Mouse (Mus musculus) stomach, embryonic 14.5 days (tissue): ENCODE data around the gene Ofd1. TPM values are rescaled to one million over a fixed set of nuclear protein-coding genes. Genes with fewer than 3 reads are reported as not detected.

ENCODE experiments used
- ATAC-seq: fragments of 200-750 bp; cut with Nextera tagmentation; 2 replicates; pipeline ENCODE4 v1.8.0; 2017; ENCODE audit warnings: low read depth, moderate TSS enrichment; ENCODE audit not compliant: insufficient number of reproducible peaks, insufficient read depth, low FRiP score
- H3K27ac ChIP-seq: fragments of 300-500 bp; sonication (generic); 2 replicates; pipeline ENCODE4 v1.5.1; 2014; ENCODE audit warnings: mild to moderate bottlenecking, low read length, moderate library complexity, mixed read lengths
- H3K27me3 ChIP-seq: fragments of 300-500 bp; sonication (generic); 2 replicates; pipeline ENCODE4 v1.6.1; 2014; ENCODE audit warnings: low read length, control low read depth, mixed read lengths; ENCODE audit not compliant: control insufficient read depth, insufficient read depth
- H3K36me3 ChIP-seq: fragments of 300-500 bp; sonication (generic); 2 replicates; pipeline ENCODE4 v1.6.1; 2014; ENCODE audit warnings: mild to moderate bottlenecking, control low read depth, low read length, moderate library complexity, mixed read lengths; ENCODE audit not compliant: control insufficient read depth, insufficient read depth
- H3K4me1 ChIP-seq: fragments of 300-500 bp; sonication (generic); 2 replicates; pipeline ENCODE4 v1.6.1; 2014; ENCODE audit warnings: low read length, control low read depth, mixed read lengths; ENCODE audit not compliant: control insufficient read depth, insufficient read depth
- H3K4me2 ChIP-seq: fragments of 300-500 bp; sonication (generic); replicated peaks from 2 replicates; pipeline ENCODE4 v1.6.1; 2014; ENCODE audit warnings: low read depth, low read length, control low read depth
- H3K4me3 ChIP-seq: fragments of 300-500 bp; sonication (generic); 2 replicates; pipeline ENCODE4 v1.5.1; 2014; ENCODE audit warnings: low read depth, low read length, control low read depth
- H3K9ac ChIP-seq: fragments of 300-500 bp; sonication (generic); replicated peaks from 2 replicates; pipeline ENCODE4 v1.6.1; 2014; ENCODE audit warnings: low read depth, mild to moderate bottlenecking, control low read depth, low read length, moderate library complexity, mixed read lengths
- H3K9me3 ChIP-seq: fragments of 300-500 bp; sonication (generic); 2 replicates; pipeline ENCODE4 v1.6.1; 2016; ENCODE audit warnings: low read depth, low read length, control low read depth; ENCODE audit not compliant: control insufficient read depth
- WGBS: fragments of 180-500 bp; shearing (Covaris S2); extraction: QIAGEN DNeasy Blood & Tissue Kit; methylation state at CpG from one replicate; pipeline ENCODE4 v1.1.7; 2014; 5-methylcytosine and 5-hydroxymethylcytosine counted together
- polyA plus RNA-seq: library from polyadenylated mRNA; unstranded; fragments of >200 nt; fragmentation: Nextera tagmentation; extraction: Ambion mirVana; gene quantifications from 2 replicates; pipeline ENCODE4 v1.2.1, GENCODE M21; 2014

Ofd1 gene
- polyA plus RNA-seq, 1 experiment from 2014 or later, result 9.2 TPM

DNA sequence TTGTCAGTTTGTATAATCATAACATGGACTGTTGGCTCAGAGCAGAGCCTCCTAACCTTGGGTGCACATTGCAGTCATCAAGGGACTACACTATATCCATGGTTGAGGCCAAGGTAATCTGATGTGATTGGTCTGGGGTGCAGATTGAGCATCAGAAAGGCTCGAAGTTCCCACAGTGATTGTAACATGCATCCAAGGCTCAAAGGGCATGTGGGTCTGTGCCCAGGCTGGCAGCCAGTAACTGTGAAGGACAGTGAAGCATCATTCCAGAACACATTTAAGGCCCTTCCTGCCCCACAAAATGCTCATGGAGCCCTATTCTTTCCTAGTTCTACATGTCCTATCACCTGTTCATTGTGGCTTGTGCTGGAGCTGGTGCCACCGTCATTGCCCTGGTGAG, 56.9 kb downstream of the Ofd1 start:
- Histone ChIP-seq H3K27me3 (no peaks in the 10 kb centered on the region), H3K9ac (no peak overlapping the region), H3K36me3 (no peaks in the 10 kb centered on the region), H3K4me3 (no peak overlapping the region), H3K4me1 (no peaks in the 10 kb centered on the region), H3K27ac (no peak overlapping the region), H3K4me2 (no peak overlapping the region), H3K9me3 (no peaks in the 10 kb centered on the region)
- 91% methylated on average over 2 of the region's 2 CpGs for WGBS
- ATAC-seq, result no peak

DNA sequence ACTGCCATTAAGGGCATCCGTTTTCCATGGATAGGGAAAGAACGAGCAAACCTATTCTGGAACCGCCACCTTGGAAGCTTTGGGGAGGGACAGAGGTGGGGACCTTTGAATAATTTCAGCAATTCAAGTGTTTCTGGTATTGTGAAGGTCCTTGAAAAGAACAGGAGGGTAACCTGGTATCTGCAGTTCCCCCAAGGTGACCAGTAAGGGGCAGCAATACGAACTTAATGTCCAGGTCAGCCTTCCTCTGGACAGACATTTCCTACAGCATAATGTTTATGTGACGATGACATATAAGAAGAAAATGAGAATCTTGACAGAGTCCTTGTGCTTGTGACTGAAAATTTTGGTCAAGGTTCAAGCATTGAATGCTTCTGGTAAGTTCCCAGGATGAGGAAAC, 61.9 kb downstream of the Ofd1 start:
- WGBS, result 76% methylated on average over 5 of the region's 5 CpGs
- no peaks in the 10 kb centered on the region for H3K9me3 ChIP-seq
- H3K27ac ChIP-seq, result no peak overlapping the region
- no peak overlapping the region for H3K9ac ChIP-seq
- ATAC-seq, result no peak
- H3K4me3 ChIP-seq, result no peak overlapping the region
- no peaks in the 10 kb centered on the region for H3K4me1 ChIP-seq
- no peaks in the 10 kb centered on the region for H3K36me3 ChIP-seq
- no peak overlapping the region for H3K4me2 ChIP-seq
- H3K27me3 ChIP-seq, result no peaks in the 10 kb centered on the region

DNA sequence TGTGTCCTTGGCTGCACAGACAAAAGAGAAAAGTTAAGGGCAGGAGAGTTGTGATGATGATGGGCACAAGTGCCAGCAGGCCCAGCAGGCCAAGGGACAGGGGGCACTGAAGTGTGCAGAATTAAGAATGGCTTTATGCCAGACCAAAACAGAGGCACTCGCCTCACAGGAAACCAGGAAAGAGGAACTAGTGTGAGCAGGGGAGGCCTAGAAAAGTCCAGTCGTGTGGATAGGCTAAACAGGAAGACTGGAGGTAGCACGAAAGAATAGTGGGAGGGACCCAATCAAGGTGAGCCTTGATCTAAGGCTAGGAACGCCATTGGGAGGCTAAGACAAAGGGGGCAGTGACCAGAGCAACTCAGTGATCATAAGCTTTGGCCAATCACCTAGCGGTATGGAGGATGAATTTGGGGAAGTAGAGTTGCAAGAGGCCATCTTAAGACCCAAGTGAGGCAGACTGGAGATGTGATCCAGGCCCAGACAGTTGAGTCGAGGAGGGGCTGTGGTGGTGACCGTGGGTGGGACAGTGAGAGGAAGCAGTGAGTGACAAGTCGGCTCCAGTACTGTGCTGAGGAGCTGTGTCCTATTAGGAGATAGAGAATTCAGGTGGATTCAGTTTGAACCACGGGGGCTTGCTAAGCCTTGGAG, 63.7 kb downstream of the Ofd1 start:
- ATAC-seq, result no peak

DNA sequence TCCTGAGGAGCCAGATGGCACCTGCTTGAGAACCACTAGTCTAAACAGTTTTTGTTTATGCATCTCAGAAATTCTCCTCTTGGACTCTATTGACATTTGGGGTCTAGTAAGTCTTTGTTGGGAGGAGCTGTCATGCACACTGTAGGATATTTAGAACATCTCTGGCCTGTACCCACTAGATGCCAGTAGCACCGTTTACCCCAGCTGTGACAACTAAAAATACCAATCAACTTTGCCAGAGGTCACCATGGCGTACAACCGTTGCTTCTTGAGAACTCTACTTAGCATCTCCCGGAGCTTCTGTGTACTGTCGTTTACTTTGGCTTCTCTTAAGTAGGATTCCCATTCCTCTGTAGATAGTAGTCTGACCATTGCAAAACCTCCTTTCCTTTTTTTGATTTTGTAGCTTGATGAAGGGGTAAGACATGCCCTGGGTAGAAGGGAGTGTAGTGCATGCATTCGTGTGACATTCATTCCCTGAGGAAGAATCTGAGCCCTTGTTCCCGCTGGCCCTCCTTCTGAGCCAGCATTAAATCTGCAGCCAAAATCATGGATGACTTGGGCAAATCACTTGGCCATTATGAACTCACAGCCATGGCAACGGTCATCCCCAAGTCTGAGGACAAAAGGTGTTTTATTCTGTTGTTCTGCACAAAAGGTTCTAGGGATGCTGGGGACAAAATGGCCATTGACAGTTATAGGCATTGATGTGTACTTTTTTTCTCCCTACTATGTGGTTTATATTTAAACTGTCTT, 74.9 kb downstream of the Ofd1 start:
- no peaks in the 10 kb centered on the region for H3K4me1 ChIP-seq
- H3K4me3 ChIP-seq, result no peak overlapping the region
- no peak overlapping the region for H3K4me2 ChIP-seq
- H3K36me3 ChIP-seq, result no peaks in the 10 kb centered on the region
- WGBS, result 78% methylated on average over 8 of the region's 8 CpGs
- no peaks in the 10 kb centered on the region for H3K27me3 ChIP-seq
- ATAC-seq, result no peak
- no peak overlapping the region for H3K9ac ChIP-seq
- no peaks in the 10 kb centered on the region for H3K9me3 ChIP-seq
- H3K27ac ChIP-seq, result no peak overlapping the region

More for the DNA sequence above, 63.7 kb downstream of the Ofd1 start:
- Histone ChIP-seq H3K27ac (no peak overlapping the region), H3K4me2 (no peak overlapping the region), H3K27me3 (no peaks in the 10 kb centered on the region), H3K4me1 (no peaks in the 10 kb centered on the region), H3K36me3 (no peaks in the 10 kb centered on the region), H3K4me3 (no peak overlapping the region), H3K9me3 (no peaks in the 10 kb centered on the region), H3K9ac (no peak overlapping the region)
- WGBS, result 74% methylated on average over 9 of the region's 9 CpGs

DNA sequence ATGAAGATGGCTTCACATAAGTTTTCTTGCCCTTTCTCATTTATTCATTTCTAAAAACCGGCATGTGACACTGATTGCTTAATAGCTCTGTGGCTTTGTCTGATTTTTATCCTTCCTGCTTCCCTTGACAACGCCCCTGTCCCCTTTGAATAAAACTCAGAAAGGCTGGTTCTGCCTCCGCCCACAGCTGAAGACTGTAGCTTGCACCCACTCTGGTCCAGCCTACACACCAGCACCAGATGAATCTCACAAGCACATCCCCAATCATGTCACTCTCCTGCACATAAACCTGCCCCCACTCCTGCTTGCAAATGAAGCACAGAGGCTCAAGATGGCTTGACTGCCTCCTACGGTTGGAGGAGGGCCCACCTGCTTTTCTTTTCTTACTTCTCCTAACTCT, 80.0 kb downstream of the Ofd1 start:
- Histone ChIP-seq H3K4me1 (no peaks in the 10 kb centered on the region), H3K4me3 (no peak overlapping the region), H3K9ac (no peak overlapping the region), H3K9me3 (no peaks in the 10 kb centered on the region), H3K36me3 (no peaks in the 10 kb centered on the region), H3K4me2 (no peak overlapping the region), H3K27ac (no peak overlapping the region), H3K27me3 (no peaks in the 10 kb centered on the region)
- WGBS, result 81% methylated on average over 4 of the region's 4 CpGs
- ATAC-seq, result no peak

DNA sequence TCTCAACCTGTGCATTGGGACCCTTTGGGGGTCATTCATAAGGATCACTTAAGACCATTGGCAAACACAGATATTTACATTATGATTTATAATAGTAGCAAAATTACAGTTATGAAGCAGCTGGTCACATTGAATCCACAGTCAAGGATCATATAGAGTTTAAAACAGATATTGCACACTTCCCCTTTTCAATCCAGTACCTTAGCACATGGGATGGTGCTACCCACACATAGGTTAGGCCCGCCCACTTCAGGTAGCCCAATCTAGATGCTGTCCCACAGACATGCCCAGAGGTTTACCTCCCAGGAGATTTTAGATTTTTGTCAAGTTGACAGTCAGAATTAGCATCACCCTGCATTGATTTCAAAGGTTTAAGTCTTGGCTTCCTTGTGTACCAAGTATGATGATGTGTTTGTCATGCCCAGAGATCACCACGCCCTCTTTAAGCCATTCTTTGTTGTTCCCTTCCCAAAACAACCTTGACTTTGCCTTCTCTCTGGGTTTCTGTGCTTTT, 80.5 kb downstream of the Ofd1 start:
- Histone ChIP-seq H3K36me3 (no peaks in the 10 kb centered on the region), H3K4me2 (no peak overlapping the region), H3K9me3 (no peaks in the 10 kb centered on the region), H3K27ac (no peak overlapping the region), H3K4me3 (no peak overlapping the region), H3K4me1 (no peaks in the 10 kb centered on the region), H3K27me3 (no peaks in the 10 kb centered on the region), H3K9ac (no peak overlapping the region)
- no peak for ATAC-seq
- 88% methylated on average over 2 of the region's 2 CpGs for WGBS

DNA sequence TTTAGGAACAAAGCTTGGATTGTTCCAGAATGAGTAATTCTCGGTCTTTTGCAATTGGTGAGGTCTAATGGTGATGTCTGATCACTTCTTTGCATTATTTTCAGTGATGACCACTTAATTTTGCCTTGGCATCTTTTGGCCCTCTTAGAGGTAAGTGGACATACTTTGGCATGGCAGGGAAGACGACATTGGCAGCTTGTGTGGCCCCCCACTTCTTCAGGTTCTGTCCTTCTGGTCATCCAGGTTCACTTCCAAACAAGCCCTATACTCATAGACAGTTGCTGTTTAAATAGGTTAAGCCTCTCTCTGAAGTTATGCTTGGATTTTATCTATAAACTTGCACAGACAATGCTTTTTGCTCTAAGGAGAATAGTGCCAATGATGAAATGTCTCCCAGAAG, 81.5 kb downstream of the Ofd1 start:
- Histone ChIP-seq H3K36me3 (no peaks in the 10 kb centered on the region), H3K4me3 (no peak overlapping the region), H3K4me2 (no peak overlapping the region), H3K27ac (no peak overlapping the region), H3K27me3 (no peaks in the 10 kb centered on the region), H3K4me1 (no peaks in the 10 kb centered on the region), H3K9ac (no peak overlapping the region), H3K9me3 (no peaks in the 10 kb centered on the region)
- 63% methylated on average over 2 of the region's 2 CpGs for WGBS
- no peak for ATAC-seq

DNA sequence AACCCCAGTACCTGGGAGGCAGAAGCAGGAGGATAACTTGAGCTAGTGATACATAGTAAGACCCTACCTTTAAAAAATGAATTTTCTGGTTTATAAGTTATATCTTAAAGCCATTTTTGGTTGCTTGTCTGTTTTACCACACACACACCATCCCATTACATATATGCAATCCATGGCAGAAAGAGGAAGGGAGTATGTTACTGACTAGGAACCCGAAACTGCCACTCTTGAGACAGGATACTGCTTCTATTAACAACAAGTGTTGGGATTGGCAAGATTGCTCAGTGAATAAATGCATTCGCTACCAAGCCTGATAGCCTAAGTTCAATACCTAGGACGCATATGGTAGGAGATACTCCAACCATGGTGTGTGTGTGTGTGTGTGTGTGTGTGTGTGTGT, 84.2 kb downstream of the Ofd1 start:
- H3K9me3 ChIP-seq, result no peaks in the 10 kb centered on the region
- no peak for ATAC-seq
- 88% methylated on average over 3 of the region's 3 CpGs for WGBS

More for the DNA sequence above, 84.2 kb downstream of the Ofd1 start:
- Histone ChIP-seq H3K36me3 (no peaks in the 10 kb centered on the region), H3K4me2 (no peak overlapping the region), H3K27ac (no peak overlapping the region), H3K4me3 (no peak overlapping the region), H3K4me1 (no peaks in the 10 kb centered on the region), H3K27me3 (no peaks in the 10 kb centered on the region), H3K9ac (no peak overlapping the region)
